Mouse (Mus musculus) myocyte (in vitro differentiated cells): ENCODE data around the gene Patl2.

ENCODE experiments used
- POLR2AphosphoS2 ChIP-seq: IDR thresholded peaks from one replicate; pipeline ENCODE4 v1.6.1; 2011; ENCODE audit warnings: low read depth, control low read depth; ENCODE audit not compliant: insufficient read length
- TCF3 ChIP-seq: IDR thresholded peaks from one replicate; pipeline ENCODE4 v1.6.1; 2011; ENCODE audit warnings: low read depth, control low read depth; ENCODE audit not compliant: insufficient read length

GRCm38 (mm10) chr2:122149316-122149715 lies 36.7 kb downstream of the Patl2 start:
- TF ChIP-seq POLR2AphosphoS2 (no peak), TCF3 (no peak)
